Mouse (Mus musculus) limb, embryonic 10.5 days (tissue): ENCODE results near the gene Selenon. TPM values are rescaled to one million over a fixed set of nuclear protein-coding genes. Genes with fewer than 3 reads are reported as not detected.
"Not testable (repeated sequence)": the region's sequence is repeated elsewhere in the genome, so short reads cannot be mapped to it uniquely, and the experiment has no call there.

ENCODE experiments used
- DNase-seq: peaks from one replicate; pipeline ENCODE4 v3.0.0-alpha.2; 2017; ENCODE audit warnings: low spot score
- H3K27ac ChIP-seq: fragments of 300-500 bp; sonication (generic); 2 replicates; pipeline ENCODE4 v1.5.1; 2016; ENCODE audit warnings: mild to moderate bottlenecking
- H3K27me3 ChIP-seq: fragments of 300-500 bp; sonication (generic); 2 replicates; pipeline ENCODE4 v1.6.1; 2016; ENCODE audit warnings: low read depth, mild to moderate bottlenecking; ENCODE audit not compliant: poor library complexity, severe bottlenecking
- H3K36me3 ChIP-seq: fragments of 300-500 bp; sonication (generic); 2 replicates; pipeline ENCODE4 v1.6.1; 2016; ENCODE audit warnings: mild to moderate bottlenecking, moderate library complexity
- H3K4me1 ChIP-seq: fragments of 300-500 bp; sonication (generic); 2 replicates; pipeline ENCODE4 v1.6.1; 2016
- H3K4me3 ChIP-seq: fragments of 300-500 bp; sonication (generic); 2 replicates; pipeline ENCODE4 v1.5.1; 2016; ENCODE audit warnings: mild to moderate bottlenecking, moderate library complexity
- H3K9me3 ChIP-seq: fragments of 300-500 bp; sonication (generic); replicated peaks from 2 replicates; pipeline ENCODE4 v1.6.1; 2016; ENCODE audit warnings: mild to moderate bottlenecking
- WGBS: fragments of 180-500 bp; shearing (Covaris S2); methylation state at CpG from one replicate; pipeline ENCODE4 v1.1.7; 2016; 5-methylcytosine and 5-hydroxymethylcytosine counted together
- microRNA-seq: library from miRNA; unstranded; fragments of <30 nt; microRNA quantifications from one replicate; pipeline ENCODE4, GENCODE M21; 2017
- polyA plus RNA-seq: library from polyadenylated mRNA; unstranded; fragments of >200 nt; fragmentation: Nextera tagmentation; extraction: Ambion mirVana; gene quantifications from 2 replicates; pipeline ENCODE4 v1.2.1, GENCODE M21; 2016

Selenon gene
- polyA plus RNA-seq, 1 experiment from 2014 or later: 10.9 TPM

GRCm38 (mm10) chr4:134494161-134494560, 57.8 kb downstream of the Selenon start:
- H3K27ac ChIP-seq: not testable (repeated sequence)

GRCm38 (mm10) chr4:134491716-134492115, 60.2 kb downstream of the Selenon start:
- H3K27me3 ChIP-seq: peaks cover 6% of the 10 kb centered on the region; the same call in 1 of the 2 replicates
- H3K9me3 ChIP-seq: no peaks in the 10 kb centered on the region
- no peaks in the 10 kb centered on the region for H3K36me3 ChIP-seq
- DNase-seq: no peak
- 0 out of 2 replicates have a peak overlapping the region, but pooled peaks have one; percentile 19 for H3K27ac ChIP-seq
- H3K4me3 ChIP-seq: no peak overlapping the region
- 83% methylated on average over 6 of the region's 6 CpGs for WGBS
- peaks cover 14% of the 10 kb centered on the region for H3K4me1 ChIP-seq

More at GRCm38 (mm10) chr4:134494161-134494560, 57.8 kb downstream of the Selenon start:
- Histone ChIP-seq H3K4me1 (peaks cover 24% of the 10 kb centered on the region), H3K27me3 (peaks cover 20% of the 10 kb centered on the region)
- not testable (repeated sequence) for H3K4me3 ChIP-seq, DNase-seq, H3K36me3 ChIP-seq, H3K9me3 ChIP-seq
- 88% methylated on average over 6 of the region's 6 CpGs for WGBS

DNA sequence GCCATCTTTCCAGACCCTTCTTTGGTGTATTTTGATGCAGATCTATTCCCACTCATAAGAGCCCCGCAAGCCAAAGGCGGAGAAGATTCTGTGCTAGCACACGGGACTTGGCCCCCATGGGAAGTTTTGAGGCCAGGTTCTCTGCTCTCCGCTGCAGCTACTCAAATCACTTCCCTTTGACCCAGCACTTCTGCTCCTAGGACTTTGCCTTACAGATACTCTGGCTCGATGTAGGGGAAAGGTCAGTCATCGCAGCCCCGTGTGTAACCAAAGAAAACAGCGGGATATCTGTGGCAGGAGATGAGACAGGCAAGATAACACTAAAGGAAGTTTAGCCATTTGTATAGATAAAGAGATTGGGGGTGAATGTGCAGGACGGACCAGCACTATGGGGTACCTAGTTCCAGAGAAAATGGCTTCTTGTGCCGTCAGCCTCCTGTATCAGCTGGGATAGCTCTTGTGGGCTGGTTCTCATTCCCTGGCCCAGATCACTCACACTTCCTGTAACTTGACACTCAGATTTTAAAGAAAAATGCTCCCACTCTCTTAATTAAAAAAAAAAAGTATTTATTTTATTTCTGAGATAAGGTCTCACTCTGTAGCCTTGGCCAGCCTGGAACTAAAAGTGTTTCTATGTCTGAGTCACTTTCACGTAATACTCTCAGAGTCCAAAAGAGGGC, 61.8 kb downstream of the Selenon start:
- Histone ChIP-seq H3K36me3 (no peaks in the 10 kb centered on the region), H3K9me3 (no peaks in the 10 kb centered on the region), H3K4me3 (no peak overlapping the region), H3K27me3 (no peaks in the 10 kb centered on the region), H3K27ac (no peak overlapping the region), H3K4me1 (peaks cover 8% of the 10 kb centered on the region)
- DNase-seq: no peak
- WGBS: 92% methylated on average over 11 of the region's 11 CpGs

GRCm38 (mm10) chr4:134488211-134488610, 63.8 kb downstream of the Selenon start:
- H3K36me3 ChIP-seq: no peaks in the 10 kb centered on the region
- DNase-seq: no peak
- 0 out of 2 replicates have a peak, but pooled peaks cover under 1% of the 10 kb centered on the region for H3K27me3 ChIP-seq
- H3K27ac ChIP-seq: no peak overlapping the region
- no peaks in the 10 kb centered on the region for H3K9me3 ChIP-seq
- no peak overlapping the region for H3K4me3 ChIP-seq
- WGBS: 93% methylated on average over 5 of the region's 5 CpGs
- H3K4me1 ChIP-seq: no peaks in the 10 kb centered on the region

Small RNAs within 50 kb of the gene (microRNA-seq; reads per million reads assigned to microRNA genes)
- gene Mir6403: not detected

Other genes starting within 250 kb of the Selenon start
- gene Trim63, start 237.0 kb downstream of the Selenon start, polyA plus RNA-seq: 0.30 and 0.95 TPM in 2 replicates
- gene Slc30a2, start 209.0 kb downstream of the Selenon start, polyA plus RNA-seq: not detected in 2 replicates
- gene Extl1, start 168.3 kb downstream of the Selenon start, polyA plus RNA-seq: 0.44 and 0.75 TPM in 2 replicates
- gene Pafah2, start 155.8 kb downstream of the Selenon start, polyA plus RNA-seq: 8.1 and 8.6 TPM in 2 replicates
- gene Stmn1, start 83.8 kb downstream of the Selenon start, polyA plus RNA-seq: 1,855 and 1,993 TPM in 2 replicates
- 1.2 TPM in 2 replicates for gene Paqr7, start 55.5 kb downstream of the Selenon start, polyA plus RNA-seq
- 21.9 and 29.6 TPM in 2 replicates for gene Aunip, start 41.2 kb downstream of the Selenon start, polyA plus RNA-seq
- gene Mtfr1l, start 16.8 kb downstream of the Selenon start, polyA plus RNA-seq: 104 and 109 TPM in 2 replicates
- gene Man1c1, start 152.1 kb upstream of the Selenon start, polyA plus RNA-seq: 1.6 and 2.0 TPM in 2 replicates
- 14.4 and 20.4 TPM in 2 replicates for gene Ldlrap1, start 215.9 kb upstream of the Selenon start, polyA plus RNA-seq